Mouse (Mus musculus) midbrain, embryonic 16.5 days (tissue): ENCODE results near the gene Rdh9. TPM values are rescaled to one million over a fixed set of nuclear protein-coding genes. Genes with fewer than 3 reads are reported as not detected.

ENCODE experiments used
- ATAC-seq: fragments of 200-750 bp; cut with Nextera tagmentation; 2 replicates; pipeline ENCODE4 v1.8.0; 2017; ENCODE audit warnings: moderate TSS enrichment
- H3K27ac ChIP-seq: fragments of 300-500 bp; sonication (generic); 2 replicates; pipeline ENCODE4 v1.5.1; 2014; ENCODE audit warnings: mild to moderate bottlenecking, low read length, mixed read lengths
- H3K27me3 ChIP-seq: fragments of 300-500 bp; sonication (generic); 2 replicates; pipeline ENCODE4 v1.6.1; 2014; ENCODE audit warnings: low read depth, low read length, mixed read lengths; ENCODE audit not compliant: control insufficient read depth, insufficient read depth
- H3K36me3 ChIP-seq: fragments of 300-500 bp; sonication (generic); 2 replicates; pipeline ENCODE4 v1.6.1; 2014; ENCODE audit warnings: mild to moderate bottlenecking, low read length, moderate library complexity, mixed read lengths; ENCODE audit not compliant: control insufficient read depth, insufficient read depth
- H3K4me1 ChIP-seq: fragments of 300-500 bp; sonication (generic); 2 replicates; pipeline ENCODE4 v1.6.1; 2014; ENCODE audit warnings: mild to moderate bottlenecking, low read length, mixed read lengths; ENCODE audit not compliant: control insufficient read depth, insufficient read depth
- H3K4me2 ChIP-seq: fragments of 300-500 bp; sonication (generic); 2 replicates; pipeline ENCODE4 v1.6.1; 2014; ENCODE audit warnings: mild to moderate bottlenecking, low read length, mixed read lengths
- H3K4me3 ChIP-seq: fragments of 300-500 bp; sonication (generic); 2 replicates; pipeline ENCODE4 v1.5.1; 2014; ENCODE audit warnings: low read depth, mild to moderate bottlenecking, low read length, moderate library complexity, mixed read lengths
- H3K9ac ChIP-seq: fragments of 300-500 bp; sonication (generic); 2 replicates; pipeline ENCODE4 v1.6.1; 2014; ENCODE audit warnings: low read depth, low read length, mixed read lengths
- H3K9me3 ChIP-seq: fragments of 300-500 bp; sonication (generic); replicated peaks from 2 replicates; pipeline ENCODE4 v1.6.1; 2014; ENCODE audit warnings: mild to moderate bottlenecking, low read length, mixed read lengths; ENCODE audit not compliant: control insufficient read depth, poor library complexity, severe bottlenecking
- WGBS: fragments of 180-500 bp; shearing (Covaris S2); extraction: QIAGEN DNeasy Blood & Tissue Kit; methylation state at CpG from one replicate; pipeline ENCODE4 v1.1.7; 2014; 5-methylcytosine and 5-hydroxymethylcytosine counted together
- polyA plus RNA-seq: library from polyadenylated mRNA; unstranded; fragments of >200 nt; fragmentation: Nextera tagmentation; extraction: Ambion mirVana; gene quantifications from 2 replicates; pipeline ENCODE4 v1.2.1, GENCODE M21; 2015

Gene Rdh9
- 0.15 TPM in 1 of 2 replicates, not detected in the other for polyA plus RNA-seq

DNA sequence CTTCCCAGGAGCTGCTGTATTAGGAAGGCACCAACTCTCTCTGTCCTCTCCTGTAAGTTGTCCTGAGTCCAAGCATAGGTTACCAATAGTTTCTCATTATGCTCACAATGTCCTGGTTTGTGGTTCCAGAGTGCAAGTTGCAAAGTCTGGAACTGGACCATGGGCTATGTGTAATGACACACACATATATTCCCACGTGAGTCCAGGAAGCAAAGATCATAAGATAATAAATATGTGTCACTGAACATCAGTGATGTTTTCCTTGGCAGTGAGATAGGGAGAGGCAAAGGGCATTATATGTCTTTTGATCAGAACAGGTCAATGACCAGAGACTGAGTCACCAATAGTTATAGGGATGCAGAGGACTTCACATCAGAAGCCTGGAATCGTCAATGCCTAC lies at the start of gene Rdh9:
Gene Rdh9 (plus strand): TSS at position 376 of the 400 bp plus-strand sequence.
- Histone ChIP-seq H3K4me2 (no peak within 1 kb of the TSS), H3K4me1 (no peaks in the 10 kb centered on the region), H3K36me3 (no peaks in the 10 kb centered on the region), H3K27ac (no peak within 1 kb of the TSS), H3K9ac (no peak within 1 kb of the TSS), H3K9me3 (no peaks in the 10 kb centered on the region), H3K27me3 (no peaks in the 10 kb centered on the region), H3K4me3 (no peak within 1 kb of the TSS)
- WGBS = 87% methylated on average over 2 of the region's 2 CpGs
- ATAC-seq = no peak

DNA sequence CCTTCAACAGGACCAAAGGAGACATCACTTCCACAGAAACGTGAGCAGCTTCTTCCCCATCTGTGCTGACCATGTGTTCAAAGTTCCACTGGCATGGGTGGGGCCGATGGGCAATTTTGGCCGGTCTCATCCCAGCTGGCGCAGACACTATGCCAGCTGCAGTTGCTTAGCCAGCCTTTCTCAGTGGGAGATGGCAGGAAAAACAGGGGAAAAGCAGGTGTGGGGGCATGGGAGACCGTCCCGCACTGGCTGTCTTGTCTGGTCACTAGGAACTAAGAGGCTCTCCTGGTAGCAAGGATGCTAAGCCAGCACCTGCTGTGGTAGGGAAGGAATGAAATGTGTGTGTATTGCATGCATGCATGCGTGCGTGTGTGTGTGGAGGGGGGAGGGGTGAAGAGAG lies 47.7 kb upstream of the Rdh9 start:
- no peak overlapping the region for H3K9ac ChIP-seq
- no peak for ATAC-seq
- no peak overlapping the region for H3K4me3 ChIP-seq
- H3K9me3 ChIP-seq = no peaks in the 10 kb centered on the region
- 71% methylated on average over 8 of the region's 8 CpGs for WGBS
- no peaks in the 10 kb centered on the region for H3K27me3 ChIP-seq
- H3K27ac ChIP-seq = no peak overlapping the region
- H3K4me1 ChIP-seq = peaks cover 10% of the 10 kb centered on the region
- no peaks in the 10 kb centered on the region for H3K36me3 ChIP-seq
- no peak overlapping the region for H3K4me2 ChIP-seq

DNA sequence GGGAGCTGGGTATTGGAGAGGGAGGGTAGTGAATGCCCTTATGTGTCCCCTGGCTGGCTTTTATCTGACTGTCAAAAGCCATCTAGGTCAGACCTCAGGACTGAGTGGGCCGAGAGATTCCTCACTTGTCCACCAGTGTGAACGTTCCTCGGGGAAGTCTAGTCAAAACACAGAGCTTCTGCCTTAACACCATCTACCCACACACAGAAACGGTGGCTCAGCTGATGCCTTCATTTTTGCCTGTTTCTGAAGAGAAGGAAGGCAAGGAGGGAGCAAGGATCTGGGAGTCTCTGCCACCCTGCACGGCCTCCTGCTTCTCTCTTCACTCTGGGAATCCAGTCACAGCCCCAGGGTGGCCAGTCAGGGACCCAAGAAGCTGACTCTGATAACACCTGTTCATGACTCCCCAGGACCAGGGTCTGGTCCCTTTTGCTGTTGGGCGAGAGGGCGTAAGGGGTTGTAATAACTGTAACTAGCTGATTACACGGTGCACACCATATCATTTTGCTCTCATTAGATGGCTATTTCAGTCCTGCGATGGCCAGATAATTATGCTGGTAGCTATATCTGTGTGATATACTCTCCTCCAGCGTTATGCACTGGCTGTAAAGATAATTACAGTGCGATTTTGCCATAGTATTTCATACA lies 45.8 kb upstream of the Rdh9 start:
- Histone ChIP-seq H3K4me3 (no peak overlapping the region), H3K27me3 (peaks cover 4% of the 10 kb centered on the region; the same call in 1 of the 2 replicates), H3K9me3 (no peaks in the 10 kb centered on the region), H3K9ac (peak overlapping the region; percentile 33; the same call in 1 of the 2 replicates), H3K36me3 (no peaks in the 10 kb centered on the region), H3K4me2 (no peak overlapping the region), H3K4me1 (peaks cover 10% of the 10 kb centered on the region), H3K27ac (no peak overlapping the region; the same call in 1 of the 2 replicates)
- WGBS = 40% methylated on average over 11 of the region's 11 CpGs
- no peak for ATAC-seq

- ATAC-seq = no peak
- no peak overlapping the region for H3K4me2 ChIP-seq
- no peaks in the 10 kb centered on the region for H3K36me3 ChIP-seq
- H3K4me3 ChIP-seq = no peak overlapping the region
- peak overlapping the region; percentile 33; the same call in 1 of the 2 replicates for H3K9ac ChIP-seq
- H3K27ac ChIP-seq = no peak overlapping the region; the same call in 1 of the 2 replicates
- WGBS = 12% methylated on average over 9 of the region's 9 CpGs
- peaks cover 4% of the 10 kb centered on the region; the same call in 1 of the 2 replicates for H3K27me3 ChIP-seq
- H3K9me3 ChIP-seq = no peaks in the 10 kb centered on the region
- H3K4me1 ChIP-seq = peaks cover 10% of the 10 kb centered on the region
Measured at GRCm38 (mm10) chr10:127730933-127731310, 45.3 kb upstream of the Rdh9 start.

DNA sequence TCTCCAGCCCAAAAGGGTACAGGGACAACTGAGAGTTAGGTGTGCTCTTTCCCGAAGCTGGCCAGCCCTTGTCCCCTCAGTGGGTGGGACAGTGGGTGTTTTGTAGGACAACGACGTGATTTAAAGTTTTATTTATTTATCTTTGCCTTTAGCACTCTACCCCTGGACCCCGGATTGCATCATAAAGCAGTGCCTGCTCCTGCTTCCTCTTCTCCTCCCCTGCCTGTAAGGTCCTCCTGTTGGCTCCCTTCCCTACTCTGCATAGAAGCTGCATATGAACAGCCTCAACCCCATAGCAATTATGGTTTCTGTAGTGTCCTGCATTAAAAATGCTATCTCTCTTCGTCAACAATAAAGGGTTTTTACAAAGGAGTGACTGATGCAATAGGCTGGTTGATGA lies 44.8 kb upstream of the Rdh9 start:
- Histone ChIP-seq H3K36me3 (no peaks in the 10 kb centered on the region), H3K4me1 (peaks cover 10% of the 10 kb centered on the region), H3K9ac (no peak overlapping the region), H3K27ac (no peak overlapping the region), H3K4me2 (no peak overlapping the region), H3K27me3 (peaks cover 4% of the 10 kb centered on the region; the same call in 1 of the 2 replicates), H3K4me3 (no peak overlapping the region), H3K9me3 (no peaks in the 10 kb centered on the region)
- WGBS = 34% methylated on average over 5 of the region's 5 CpGs
- no peak for ATAC-seq

DNA sequence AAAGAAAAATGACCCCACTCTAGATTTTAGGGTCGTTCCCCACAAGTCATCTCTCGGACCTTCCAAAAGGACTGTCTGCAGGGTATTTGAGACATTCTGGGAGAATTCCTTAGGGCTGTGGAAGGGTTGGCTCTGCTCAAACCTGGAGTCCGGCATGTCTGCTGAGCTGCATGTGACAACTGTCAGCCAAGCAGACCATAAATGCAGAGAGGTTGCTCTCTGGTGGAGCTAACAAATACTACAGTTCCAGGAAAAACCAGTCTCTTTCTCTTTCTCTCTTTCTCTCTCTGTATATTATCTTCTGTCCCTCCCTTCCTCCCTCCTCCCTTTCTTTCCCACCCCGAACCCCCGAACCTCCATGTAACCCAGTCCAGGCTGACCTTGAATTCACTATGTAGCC lies 41.8 kb upstream of the Rdh9 start:
- no peak overlapping the region for H3K27ac ChIP-seq
- H3K4me1 ChIP-seq = peaks cover 12% of the 10 kb centered on the region
- no peak for ATAC-seq
- no peaks in the 10 kb centered on the region for H3K9me3 ChIP-seq
- no peak overlapping the region for H3K9ac ChIP-seq
- H3K27me3 ChIP-seq = peaks cover 4% of the 10 kb centered on the region; the same call in 1 of the 2 replicates
- 49% methylated on average over 5 of the region's 5 CpGs for WGBS
- no peak overlapping the region for H3K4me3 ChIP-seq
- no peak overlapping the region for H3K4me2 ChIP-seq
- H3K36me3 ChIP-seq = no peaks in the 10 kb centered on the region

GRCm38 (mm10) chr10:127736266-127736665 lies 39.9 kb upstream of the Rdh9 start:
- 79% methylated on average over 2 of the region's 2 CpGs for WGBS

DNA sequence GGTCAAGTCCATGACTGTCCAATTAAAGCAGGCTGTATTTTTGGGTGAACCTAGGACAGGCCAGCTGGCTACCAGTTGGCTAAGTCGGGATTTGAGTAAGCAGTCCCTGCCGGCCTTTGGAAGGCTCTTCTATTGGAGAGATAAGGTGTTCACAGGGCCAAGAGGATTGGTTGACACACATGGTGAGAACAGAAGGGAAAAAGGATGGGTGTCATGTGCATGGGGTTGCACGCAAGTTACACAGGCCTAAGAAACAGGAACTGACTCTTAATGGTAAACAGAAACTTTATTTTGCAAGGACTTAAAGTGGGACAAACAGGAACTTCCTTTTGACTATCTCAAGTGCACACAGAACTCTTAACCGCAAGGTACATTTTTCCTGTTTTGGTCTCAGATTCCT lies 39.3 kb upstream of the Rdh9 start:
- Histone ChIP-seq H3K4me2 (no peak overlapping the region), H3K36me3 (peaks cover 4% of the 10 kb centered on the region), H3K27me3 (peaks cover 4% of the 10 kb centered on the region; the same call in 1 of the 2 replicates), H3K9me3 (no peaks in the 10 kb centered on the region), H3K27ac (no peak overlapping the region), H3K4me3 (no peak overlapping the region), H3K9ac (no peak overlapping the region), H3K4me1 (peaks cover 12% of the 10 kb centered on the region)
- ATAC-seq = no peak
- 81% methylated on average over 4 of the region's 4 CpGs for WGBS

More at GRCm38 (mm10) chr10:127736266-127736665, 39.9 kb upstream of the Rdh9 start:
- no peaks in the 10 kb centered on the region for H3K9me3 ChIP-seq
- H3K4me2 ChIP-seq = no peak overlapping the region
- no peak overlapping the region for H3K27ac ChIP-seq
- H3K4me3 ChIP-seq = no peak overlapping the region
- peaks cover 12% of the 10 kb centered on the region for H3K4me1 ChIP-seq
- peaks cover 4% of the 10 kb centered on the region; the same call in 1 of the 2 replicates for H3K27me3 ChIP-seq
- no peak for ATAC-seq
- H3K9ac ChIP-seq = no peak overlapping the region
- H3K36me3 ChIP-seq = no peaks in the 10 kb centered on the region

GRCm38 (mm10) chr10:127737552-127737951 lies 38.6 kb upstream of the Rdh9 start:
- Histone ChIP-seq H3K9me3 (no peaks in the 10 kb centered on the region), H3K4me2 (no peak overlapping the region), H3K27me3 (peaks cover 4% of the 10 kb centered on the region; the same call in 1 of the 2 replicates), H3K4me1 (peaks cover 12% of the 10 kb centered on the region), H3K9ac (no peak overlapping the region), H3K4me3 (no peak overlapping the region), H3K27ac (no peak overlapping the region), H3K36me3 (peaks cover 11% of the 10 kb centered on the region)
- 31% methylated on average over 2 of the region's 2 CpGs for WGBS
- ATAC-seq = no peak
